Mouse (Mus musculus): Measurements from ENCODE around the gene Hmga2.
"Not testable (repeated sequence)": the region's sequence is repeated elsewhere in the genome, so short reads cannot be mapped to it uniquely, and the experiment has no call there.

Hmga2 gene

GRCm38 (mm10) chr10:120394740-120395139 is 81.5 kb downstream of the Hmga2 start:
- DNase-seq (ENCODE audit: low spot score in 2 of 2): no peak

- no peak for DNase-seq (ENCODE audit: low spot score in 2 of 2)
Measured at GRCm38 (mm10) chr10:120391971-120392716, 84.1 kb downstream of the Hmga2 start.

- DNase-seq (ENCODE audit: low spot score in 2 of 2): no peak
Measured at GRCm38 (mm10) chr10:120390912-120391835, 85.1 kb downstream of the Hmga2 start.

- no peak for DNase-seq (ENCODE audit: low spot score in 2 of 2)
Measured at GRCm38 (mm10) chr10:120389707-120390106, 86.6 kb downstream of the Hmga2 start.

- no peak for DNase-seq (ENCODE audit: low spot score in 2 of 2)
Measured at GRCm38 (mm10) chr10:120388966-120389365, 87.3 kb downstream of the Hmga2 start.

- no peak for DNase-seq (ENCODE audit: low spot score in 2 of 2)
Measured at GRCm38 (mm10) chr10:120388400-120388871, 87.8 kb downstream of the Hmga2 start.

- no peak for DNase-seq (ENCODE audit: low spot score in 2 of 2)
Measured at GRCm38 (mm10) chr10:120387105-120387504, 89.2 kb downstream of the Hmga2 start.

GRCm38 (mm10) chr10:120384797-120385600 is 91.3 kb downstream of the Hmga2 start:
- no peak for DNase-seq (ENCODE audit: low spot score in 2 of 2)

- no peak for DNase-seq (ENCODE audit: low spot score in 2 of 2)
Measured at GRCm38 (mm10) chr10:120384040-120384439, 92.2 kb downstream of the Hmga2 start.

GRCm38 (mm10) chr10:120377795-120378194 is 98.5 kb downstream of the Hmga2 start:
- no peak for DNase-seq (ENCODE audit: low spot score in 2 of 2)

GRCm38 (mm10) chr10:120377327-120377752 is 98.9 kb downstream of the Hmga2 start:
- DNase-seq (ENCODE audit: low spot score in 2 of 2): peak; percentile 95

GRCm38 (mm10) chr10:120375438-120375837 is 100.8 kb downstream of the Hmga2 start:
- DNase-seq (ENCODE audit: low spot score in 2 of 2): no peak

- DNase-seq (ENCODE audit: low spot score in 2 of 2): no peak
Measured at GRCm38 (mm10) chr10:120371215-120371614, 105.1 kb downstream of the Hmga2 start.

GRCm38 (mm10) chr10:120369187-120369805 is 107.0 kb downstream of the Hmga2 start:
- DNase-seq (ENCODE audit: low spot score in 2 of 2): no peak

GRCm38 (mm10) chr10:120366173-120366592 is 110.1 kb downstream of the Hmga2 start:
- not testable (repeated sequence) for DNase-seq (ENCODE audit: low spot score in 2 of 2)

- no peak for DNase-seq (ENCODE audit: low spot score in 2 of 2)
Measured at GRCm38 (mm10) chr10:120365380-120366172, 110.7 kb downstream of the Hmga2 start.

- DNase-seq (ENCODE audit: low spot score in 2 of 2): no peak
Measured at GRCm38 (mm10) chr10:120363983-120364582, 112.2 kb downstream of the Hmga2 start.

GRCm38 (mm10) chr10:120363298-120363982 is 112.8 kb downstream of the Hmga2 start:
- not testable (repeated sequence) for DNase-seq (ENCODE audit: low spot score in 2 of 2)

GRCm38 (mm10) chr10:120354523-120355030 is 121.7 kb downstream of the Hmga2 start:
- peak; percentile 24 to 26 for DNase-seq (ENCODE audit: low spot score in 2 of 2)

All from right cerebral cortex, postnatal 10 days (tissue).